Mouse (Mus musculus) megakaryocyte, embryonic 14.5 days (primary cell): ENCODE measurements at regions not wholly inside any gene's neighbourhood (a gene's known extent, or its start where the extent isn't known, plus 50 kb on each side); places are given as distances from the start of the nearest gene placed in this dataset.

Source experiments
- FLI1 ChIP-seq: IDR thresholded peaks from 2 replicates; pipeline ENCODE4 v1.6.1; 2012; ENCODE audit warnings: low read length, inconsistent platforms, mixed read lengths
- GATA1 ChIP-seq: IDR thresholded peaks from 3 replicates; pipeline ENCODE4 v1.6.1; 2012; ENCODE audit warnings: mixed read lengths, low read length, inconsistent platforms, borderline replicate concordance

DNA sequence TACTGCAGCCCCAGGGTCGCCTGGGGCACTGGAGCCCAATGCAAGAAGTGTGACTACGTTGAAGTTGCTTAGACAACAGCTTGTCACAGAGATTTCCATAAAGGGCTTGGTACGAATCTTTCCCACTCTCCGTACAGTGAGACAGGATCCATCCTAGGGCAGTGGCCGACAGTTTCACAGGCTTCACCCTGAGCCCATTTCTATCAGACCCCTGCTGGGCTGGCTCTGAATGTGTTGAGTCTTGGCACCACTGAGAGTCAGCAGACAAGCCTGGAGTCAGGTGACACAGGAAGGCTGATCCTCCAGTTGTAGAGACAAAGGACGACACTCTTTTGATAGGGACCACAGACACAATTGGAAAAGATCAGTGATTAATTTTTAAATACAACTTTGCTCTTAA, 255.2 kb downstream of the Irs2 start:
- TF ChIP-seq GATA1 = no peak
- no peak for TF ChIP-seq FLI1
